Mouse (Mus musculus) intestine, embryonic 14.5 days (tissue): ENCODE results near the gene Prl7c1. TPM values are rescaled to one million over a fixed set of nuclear protein-coding genes. Genes with fewer than 3 reads are reported as not detected.

ENCODE experiments used
- polyA plus RNA-seq: library from polyadenylated mRNA; unstranded; fragments of >200 nt; fragmentation: Nextera tagmentation; extraction: Ambion mirVana; gene quantifications from 2 replicates; pipeline ENCODE4 v1.2.1, GENCODE M21; 2014

Prl7c1 gene
- polyA plus RNA-seq, 1 experiment from 2014 or later: not detected

Other genes starting within 250 kb of the Prl7c1 start
- gene Prl8a9, start 216.2 kb downstream of the Prl7c1 start, polyA plus RNA-seq: not detected in 2 replicates
- not detected in 2 replicates for gene Prl8a1, start 198.6 kb downstream of the Prl7c1 start, polyA plus RNA-seq
- gene Prl7b1, start 170.2 kb downstream of the Prl7c1 start, polyA plus RNA-seq: not detected in 2 replicates
- not detected in 2 replicates for gene Prl7a1, start 138.3 kb downstream of the Prl7c1 start, polyA plus RNA-seq
- gene Prl7a2, start 112.8 kb downstream of the Prl7c1 start, polyA plus RNA-seq: not detected in 2 replicates
- gene Prl7d1, start 64.1 kb downstream of the Prl7c1 start, polyA plus RNA-seq: not detected in 2 replicates
- gene Prl2a1, start 20.9 kb upstream of the Prl7c1 start, polyA plus RNA-seq: not detected in 2 replicates
- gene Prl2c1, start 68.5 kb upstream of the Prl7c1 start, polyA plus RNA-seq: not detected in 2 replicates
- not detected in 2 replicates for gene Prl4a1, start 235.4 kb upstream of the Prl7c1 start, polyA plus RNA-seq